Mouse (Mus musculus) heart, embryonic 11.5 days (tissue): ENCODE results near the gene D630003M21Rik. TPM values are rescaled to one million over a fixed set of nuclear protein-coding genes. Genes with fewer than 3 reads are reported as not detected.

Source experiments
- ATAC-seq: fragments of 200-750 bp; cut with Nextera tagmentation; replicated peaks from 2 replicates; pipeline ENCODE4 v1.8.0; 2017; ENCODE audit warnings: moderate library complexity; ENCODE audit not compliant: insufficient number of reproducible peaks, low FRiP score, low TSS enrichment
- H3K27ac ChIP-seq: fragments of 300-500 bp; sonication (generic); 2 replicates; pipeline ENCODE4 v1.5.1; 2014; ENCODE audit warnings: mild to moderate bottlenecking, low read depth, low read length
- H3K27me3 ChIP-seq: fragments of 300-500 bp; sonication (generic); 2 replicates; pipeline ENCODE4 v1.6.1; 2014; ENCODE audit warnings: mild to moderate bottlenecking, low read length, mixed read lengths; ENCODE audit not compliant: control insufficient read depth, insufficient read depth
- H3K36me3 ChIP-seq: fragments of 300-500 bp; sonication (generic); 2 replicates; pipeline ENCODE4 v1.6.1; 2014; ENCODE audit warnings: mild to moderate bottlenecking, low read length, moderate library complexity, mixed read lengths; ENCODE audit not compliant: control insufficient read depth, insufficient read depth
- H3K4me1 ChIP-seq: fragments of 300-500 bp; sonication (generic); 2 replicates; pipeline ENCODE4 v1.6.1; 2014; ENCODE audit warnings: low read length; ENCODE audit not compliant: control insufficient read depth, insufficient read depth
- H3K4me2 ChIP-seq: fragments of 300-500 bp; sonication (generic); 2 replicates; pipeline ENCODE4 v1.6.1; 2014; ENCODE audit warnings: mild to moderate bottlenecking, moderate library complexity
- H3K4me3 ChIP-seq: fragments of 300-500 bp; sonication (generic); 2 replicates; pipeline ENCODE4 v1.5.1; 2014; ENCODE audit warnings: low read depth, low read length
- H3K9ac ChIP-seq: fragments of 300-500 bp; sonication (generic); 2 replicates; pipeline ENCODE4 v1.6.1; 2014; ENCODE audit warnings: mild to moderate bottlenecking, low read depth, low read length, moderate library complexity
- H3K9me3 ChIP-seq: fragments of 300-500 bp; sonication (generic); replicated peaks from 2 replicates; pipeline ENCODE4 v1.6.1; 2016; ENCODE audit warnings: low read length; ENCODE audit not compliant: control insufficient read depth
- WGBS: fragments of 180-500 bp; shearing (Covaris S2); extraction: QIAGEN DNeasy Blood & Tissue Kit; methylation state at CpG from one replicate; pipeline ENCODE4 v1.1.7; 2014; ENCODE audit not compliant: insufficient replicate concordance; 5-methylcytosine and 5-hydroxymethylcytosine counted together
- polyA plus RNA-seq: library from polyadenylated mRNA; unstranded; fragments of >200 nt; fragmentation: Nextera tagmentation; extraction: Ambion mirVana; gene quantifications from 2 replicates; pipeline ENCODE4 v1.2.1, GENCODE M21; 2014

D630003M21Rik gene
- polyA plus RNA-seq, 1 experiment from 2014 or later: 0.57 TPM

DNA sequence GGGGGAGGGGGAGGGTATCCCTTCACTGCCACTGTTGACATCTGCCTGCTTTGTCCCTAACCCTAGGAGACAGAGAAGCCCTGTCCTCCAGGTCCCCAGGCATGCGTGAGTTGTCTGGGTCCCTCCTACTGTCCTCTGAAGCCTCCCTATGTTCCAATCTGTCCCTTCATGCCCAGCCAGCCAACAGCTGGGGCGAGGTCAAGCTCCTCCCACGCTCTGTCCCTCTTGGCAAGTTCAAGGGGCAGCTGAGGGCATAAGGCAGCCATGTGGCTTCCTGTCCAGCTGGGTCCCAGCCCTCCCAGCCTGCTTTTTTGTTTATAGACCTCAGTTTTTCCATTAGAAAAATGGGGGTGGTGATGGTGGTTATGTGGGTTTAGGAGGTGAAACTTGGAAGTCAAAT is 29.7 kb downstream of the D630003M21Rik start:
- H3K4me1 ChIP-seq: peaks cover 3% of the 10 kb centered on the region; the same call in 1 of the 2 replicates
- no peak overlapping the region for H3K4me2 ChIP-seq
- 0 out of 2 replicates have a peak, but pooled peaks cover 3% of the 10 kb centered on the region for H3K27me3 ChIP-seq
- no peaks in the 10 kb centered on the region for H3K9me3 ChIP-seq
- WGBS: 63% methylated on average over 3 of the region's 3 CpGs
- H3K36me3 ChIP-seq: no peaks in the 10 kb centered on the region
- no peak for ATAC-seq
- H3K27ac ChIP-seq: no peak overlapping the region
- no peak overlapping the region for H3K9ac ChIP-seq
- H3K4me3 ChIP-seq: no peak overlapping the region

DNA sequence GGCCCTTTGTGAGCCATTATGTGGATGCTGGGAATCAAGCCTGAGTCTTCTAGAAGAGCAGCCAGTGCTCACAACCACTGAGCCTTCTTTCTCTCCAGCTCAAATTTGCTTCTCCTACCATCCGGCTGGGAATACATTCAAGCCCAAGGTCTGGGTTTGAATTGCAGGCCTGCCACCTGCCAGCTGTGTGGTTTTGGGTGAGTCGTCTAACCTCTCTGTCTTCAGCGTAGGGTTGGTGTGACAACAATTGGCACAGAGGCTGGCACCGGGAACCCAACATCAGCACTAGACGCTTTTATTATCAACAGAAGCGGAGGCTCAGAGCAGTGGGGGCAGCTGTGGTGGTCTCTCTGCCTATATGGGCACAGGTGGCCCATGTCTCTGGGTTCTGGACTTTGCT is 30.2 kb downstream of the D630003M21Rik start:
- Histone ChIP-seq H3K9ac (no peak overlapping the region), H3K9me3 (no peaks in the 10 kb centered on the region)
- ATAC-seq: no peak

DNA sequence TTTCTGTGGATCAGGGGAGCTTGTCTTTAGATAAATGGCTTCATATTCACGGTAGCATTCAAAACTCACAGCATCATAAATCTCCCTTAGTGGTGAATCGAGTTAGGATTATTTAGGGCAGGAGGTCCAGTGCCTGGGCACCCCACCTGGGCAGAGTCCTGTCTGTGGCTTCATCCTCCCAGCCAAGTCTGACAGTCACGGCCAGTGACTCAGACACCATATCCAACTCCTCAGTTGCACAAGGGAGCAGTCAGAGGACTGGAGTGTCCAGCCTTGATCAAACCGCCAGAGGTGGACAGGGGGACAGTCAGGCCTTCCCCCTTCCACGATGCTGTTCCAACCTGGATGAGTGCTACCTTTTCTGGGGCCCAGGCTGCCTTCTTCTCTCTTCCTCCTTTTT is 31.1 kb downstream of the D630003M21Rik start:
- ATAC-seq: no peak
- no peak overlapping the region for H3K4me3 ChIP-seq

More for the DNA sequence above, 30.2 kb downstream of the D630003M21Rik start:
- 78% methylated on average over 6 of the region's 6 CpGs for WGBS
- Histone ChIP-seq H3K4me2 (no peak overlapping the region), H3K4me3 (no peak overlapping the region), H3K27me3 (0 out of 2 replicates have a peak, but pooled peaks cover 3% of the 10 kb centered on the region), H3K27ac (no peak overlapping the region), H3K36me3 (no peaks in the 10 kb centered on the region), H3K4me1 (peaks cover 4% of the 10 kb centered on the region; the same call in 1 of the 2 replicates)

DNA sequence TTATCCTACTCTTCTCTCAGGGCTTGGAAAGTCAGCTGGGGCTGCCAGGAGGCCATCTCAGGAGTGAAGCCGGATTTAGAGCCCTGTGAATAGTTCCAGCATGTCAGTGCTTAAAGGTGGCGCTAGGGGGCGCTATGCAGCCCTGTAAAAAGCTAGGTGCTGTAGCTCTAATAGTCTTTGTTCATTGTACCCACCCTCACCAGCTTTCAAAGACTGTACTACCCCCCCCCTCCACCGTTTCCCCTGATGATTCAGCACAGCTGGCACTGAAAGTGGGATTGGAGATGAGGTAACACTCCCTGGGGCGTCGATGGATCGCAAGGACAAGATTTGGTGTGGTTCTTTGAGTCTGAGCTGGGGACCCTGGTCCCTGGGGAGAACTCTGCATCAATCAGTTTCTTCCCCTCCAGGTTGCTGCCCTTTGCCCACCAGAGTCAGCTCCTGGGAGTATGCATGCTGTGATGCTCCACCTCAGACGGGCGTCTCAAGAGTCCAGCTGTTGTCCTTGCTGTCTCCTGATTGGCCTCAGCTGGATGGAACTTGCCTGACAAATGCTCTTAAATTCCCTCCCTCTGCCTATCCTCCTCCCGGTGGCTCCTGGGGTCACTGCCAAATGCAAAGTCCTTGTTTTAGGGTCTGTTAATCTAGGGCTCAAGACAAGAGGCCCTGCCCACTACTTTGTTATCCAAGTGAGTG is 33.9 kb downstream of the D630003M21Rik start:
- no peak overlapping the region for H3K4me3 ChIP-seq
- no peak overlapping the region for H3K27ac ChIP-seq
- WGBS: 20% methylated on average over 10 of the region's 10 CpGs
- H3K9ac ChIP-seq: no peak overlapping the region
- no peaks in the 10 kb centered on the region for H3K36me3 ChIP-seq
- no peaks in the 10 kb centered on the region for H3K9me3 ChIP-seq
- no peak overlapping the region for H3K4me2 ChIP-seq
- 0 out of 2 replicates have a peak, but pooled peaks cover 3% of the 10 kb centered on the region for H3K27me3 ChIP-seq
- no peak for ATAC-seq
- H3K4me1 ChIP-seq: peaks cover 4% of the 10 kb centered on the region; the same call in 1 of the 2 replicates

More for the DNA sequence above, 31.1 kb downstream of the D630003M21Rik start:
- Histone ChIP-seq H3K27ac (no peak overlapping the region), H3K4me1 (peaks cover 4% of the 10 kb centered on the region; the same call in 1 of the 2 replicates), H3K9ac (no peak overlapping the region), H3K36me3 (no peaks in the 10 kb centered on the region), H3K4me2 (no peak overlapping the region), H3K27me3 (0 out of 2 replicates have a peak, but pooled peaks cover 3% of the 10 kb centered on the region), H3K9me3 (no peaks in the 10 kb centered on the region)
- WGBS: 72% methylated on average over 5 of the region's 5 CpGs

DNA sequence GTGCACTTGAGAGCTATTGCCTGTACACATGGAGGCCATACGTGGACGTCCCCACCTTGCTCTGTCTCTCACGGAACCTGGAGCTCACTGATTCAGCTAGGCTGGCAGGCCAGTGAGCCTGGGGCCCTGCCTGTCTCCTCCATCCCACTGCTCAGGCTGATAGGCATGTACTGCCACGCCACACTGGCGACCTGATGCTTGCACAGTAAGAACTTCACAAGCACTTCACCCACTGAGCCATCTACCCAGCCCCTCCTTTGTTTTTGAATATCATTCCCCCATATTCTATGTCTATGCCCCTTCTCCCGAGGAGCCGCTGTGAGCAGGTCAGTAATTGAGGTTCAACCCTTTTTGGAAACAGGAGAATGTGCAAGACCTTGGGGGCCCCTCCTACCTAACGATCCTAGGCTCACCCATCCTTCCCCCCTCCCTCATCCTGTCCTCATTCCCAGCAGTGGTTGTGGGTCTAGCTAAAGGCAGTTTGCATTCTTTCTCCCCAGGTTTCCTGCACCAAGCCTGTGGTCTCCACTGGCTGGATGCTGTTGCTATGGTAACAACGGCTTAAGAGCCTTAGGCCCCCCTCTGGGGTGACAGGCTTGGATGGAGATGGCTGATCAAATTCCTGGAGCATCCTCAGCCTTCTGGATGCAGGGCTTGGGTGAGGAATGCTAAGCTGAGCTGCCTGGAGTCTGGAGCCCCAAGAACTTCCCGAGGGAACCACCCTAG is 35.2 kb downstream of the D630003M21Rik start:
- peaks cover 4% of the 10 kb centered on the region; the same call in 1 of the 2 replicates for H3K4me1 ChIP-seq
- ATAC-seq: no peak
- H3K4me3 ChIP-seq: no peak overlapping the region
- 54% methylated on average over 10 of the region's 10 CpGs for WGBS
- no peaks in the 10 kb centered on the region for H3K9me3 ChIP-seq
- 0 out of 2 replicates have a peak, but pooled peaks cover 3% of the 10 kb centered on the region for H3K27me3 ChIP-seq
- H3K4me2 ChIP-seq: no peak overlapping the region
- no peak overlapping the region for H3K27ac ChIP-seq
- H3K9ac ChIP-seq: no peak overlapping the region
- H3K36me3 ChIP-seq: no peaks in the 10 kb centered on the region

DNA sequence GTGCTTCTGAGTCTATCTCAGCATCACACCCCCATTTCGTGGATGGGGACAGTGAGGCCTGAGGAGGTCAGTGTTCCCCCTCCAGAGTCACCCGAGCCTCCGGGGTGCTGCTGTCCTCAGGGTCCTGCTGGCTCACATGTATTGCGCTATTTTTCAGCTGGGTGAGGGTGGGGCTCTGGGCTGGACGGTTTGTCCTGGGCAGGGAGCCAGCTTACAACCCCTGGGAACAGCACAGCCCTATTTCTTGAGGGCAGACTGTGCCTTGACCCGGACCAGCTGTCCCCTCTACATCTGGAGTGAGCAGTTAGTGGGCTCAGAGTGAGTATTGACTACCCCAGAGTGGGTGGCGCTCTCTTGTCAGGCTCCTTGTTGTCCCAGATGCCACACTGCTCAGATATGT is 37.9 kb downstream of the D630003M21Rik start:
- no peak overlapping the region for H3K4me3 ChIP-seq
- H3K4me2 ChIP-seq: no peak overlapping the region
- no peaks in the 10 kb centered on the region for H3K27me3 ChIP-seq
- no peak overlapping the region for H3K27ac ChIP-seq
- no peak overlapping the region for H3K9ac ChIP-seq
- 63% methylated on average over 7 of the region's 7 CpGs for WGBS
- no peaks in the 10 kb centered on the region for H3K9me3 ChIP-seq
- ATAC-seq: no peak
- no peaks in the 10 kb centered on the region for H3K36me3 ChIP-seq
- H3K4me1 ChIP-seq: peaks cover 4% of the 10 kb centered on the region; the same call in 1 of the 2 replicates

DNA sequence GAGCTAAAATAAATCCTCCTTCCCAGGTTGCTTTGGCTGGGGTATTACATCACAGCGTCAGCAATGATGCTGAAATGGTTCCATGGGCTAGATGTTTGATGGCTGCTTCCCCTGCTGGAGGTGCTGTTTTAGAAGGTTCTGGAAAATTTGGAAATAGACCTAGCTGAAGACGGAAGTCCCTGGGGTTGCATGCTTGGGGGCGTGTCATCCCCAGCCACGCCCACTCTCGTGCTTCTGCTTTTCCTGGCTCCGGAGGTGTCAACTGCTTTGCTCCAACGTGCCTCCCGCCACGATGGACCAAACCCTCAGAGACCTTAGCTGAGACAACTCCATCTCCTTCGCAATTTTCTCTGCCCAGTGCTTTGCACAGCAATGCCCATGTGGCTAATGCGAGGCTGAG is 39.6 kb downstream of the D630003M21Rik start:
- Histone ChIP-seq H3K4me2 (no peak overlapping the region), H3K27me3 (no peaks in the 10 kb centered on the region), H3K4me3 (no peak overlapping the region), H3K9ac (no peak overlapping the region), H3K36me3 (no peaks in the 10 kb centered on the region), H3K9me3 (no peaks in the 10 kb centered on the region), H3K4me1 (peaks cover 3% of the 10 kb centered on the region; the same call in 1 of the 2 replicates), H3K27ac (no peak overlapping the region)
- ATAC-seq: no peak
- WGBS: 73% methylated on average over 11 of the region's 11 CpGs

DNA sequence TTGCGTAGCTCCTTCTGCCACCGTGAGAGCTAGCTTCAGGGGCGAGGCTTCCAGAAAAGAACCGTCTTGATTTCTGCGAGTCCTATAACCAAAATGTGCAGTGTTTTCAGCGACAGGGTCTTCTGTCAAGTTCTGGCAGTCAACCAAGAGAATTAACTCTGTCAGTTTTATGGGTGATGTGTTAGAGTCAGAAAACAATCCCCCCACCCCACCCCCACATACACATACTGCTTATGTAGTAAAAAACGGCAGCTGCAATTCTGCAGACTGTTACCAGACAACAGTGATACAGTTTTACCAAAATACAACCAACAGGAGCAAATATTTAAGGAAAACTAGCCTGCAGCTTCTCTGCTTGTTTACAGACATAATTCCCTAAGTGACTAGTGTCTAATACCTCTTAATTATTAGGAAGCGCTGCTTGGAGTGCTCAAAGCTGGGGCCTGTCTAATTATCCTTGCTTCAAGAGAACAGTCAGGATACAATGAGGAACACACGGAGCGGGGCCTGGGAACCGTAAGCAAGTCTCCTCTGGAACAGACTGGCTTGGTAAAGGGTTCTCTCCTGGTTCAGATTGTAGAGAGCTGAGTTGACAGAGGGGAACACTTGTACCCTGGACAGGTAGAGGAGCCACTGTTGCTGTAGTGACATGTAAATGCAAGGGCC is 42.7 kb downstream of the D630003M21Rik start:
- no peak for ATAC-seq
- Histone ChIP-seq H3K4me1 (no peaks in the 10 kb centered on the region), H3K4me3 (no peak overlapping the region)

More for the DNA sequence above, 42.7 kb downstream of the D630003M21Rik start:
- no peaks in the 10 kb centered on the region for H3K36me3 ChIP-seq
- no peak overlapping the region for H3K27ac ChIP-seq
- no peak overlapping the region for H3K9ac ChIP-seq
- no peak overlapping the region for H3K4me2 ChIP-seq
- WGBS: 83% methylated on average over 11 of the region's 11 CpGs
- H3K27me3 ChIP-seq: no peaks in the 10 kb centered on the region
- H3K9me3 ChIP-seq: no peaks in the 10 kb centered on the region
